Mouse (Mus musculus) ES-E14 (cell line): Measurements from ENCODE around the gene Wdr41.

Source experiments
- CHD2 ChIP-seq: IDR thresholded peaks from 2 replicates; pipeline ENCODE4 v1.6.1; 2014; ENCODE audit warnings: mild to moderate bottlenecking, low read depth, low read length, inconsistent platforms
- HCFC1 ChIP-seq: IDR thresholded peaks from 2 replicates; pipeline ENCODE4 v1.6.1; 2012; ENCODE audit warnings: low read length, inconsistent platforms, borderline replicate concordance; ENCODE audit not compliant: insufficient read depth
- MAFK ChIP-seq: IDR thresholded peaks from 2 replicates; pipeline ENCODE4 v1.6.1; 2014; ENCODE audit warnings: mild to moderate bottlenecking, low read depth, low read length, inconsistent platforms; ENCODE audit not compliant: insufficient read depth
- ZC3H11A ChIP-seq: IDR thresholded peaks from 2 replicates; pipeline ENCODE4 v1.6.1; 2012; ENCODE audit warnings: low read depth, mild to moderate bottlenecking, inconsistent platforms, low read length, borderline replicate concordance
- ZNF384 ChIP-seq: IDR thresholded peaks from 2 replicates; pipeline ENCODE4 v1.6.1; 2012; ENCODE audit warnings: low read depth, low read length, inconsistent platforms

DNA sequence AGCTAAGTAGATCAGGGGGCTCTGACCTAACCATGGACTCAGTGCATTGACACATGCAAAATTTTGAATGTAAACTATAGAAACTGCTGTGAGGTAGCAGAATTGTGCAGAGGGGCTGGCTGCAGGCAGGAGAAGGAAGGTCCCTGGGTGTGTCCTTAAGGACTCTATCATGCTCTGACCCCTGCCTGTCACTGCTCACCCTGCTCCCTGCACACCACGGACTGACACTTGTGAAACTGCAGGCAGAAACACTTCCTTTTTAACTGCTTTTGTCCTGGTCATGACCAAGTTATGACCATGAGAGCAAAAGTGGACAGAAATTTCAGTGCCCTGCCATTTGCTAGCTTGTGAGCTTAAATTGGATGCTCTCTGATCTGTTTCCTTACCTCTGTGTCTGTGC is 68.0 kb downstream of the Wdr41 start:
- TF ChIP-seq CHD2 (no peak), MAFK (no peak), ZC3H11A (no peak), ZNF384 (no peak), HCFC1 (no peak)
